Mouse (Mus musculus) liver, adult 2 months (tissue): ENCODE measurements around the gene Npff. TPM values are rescaled to one million over a fixed set of nuclear protein-coding genes. Genes with fewer than 3 reads are reported as not detected.

ENCODE experiments used
- DNase-seq: peaks from one replicate; pipeline ENCODE4 v3.0.0-alpha.2; 2011; ENCODE audit warnings: low read depth, low spot score; ENCODE audit errors: extremely low read depth
- H3K27ac ChIP-seq: fragments of 200-500 bp; replicated peaks from 2 replicates; pipeline ENCODE4 v1.5.1; 2012; ENCODE audit warnings: low read depth, mild to moderate bottlenecking, control low read depth, inconsistent platforms, low read length; ENCODE audit not compliant: insufficient read depth
- H3K27me3 ChIP-seq: fragments of 200-500 bp; 2 replicates; pipeline ENCODE4 v1.6.1; 2012; ENCODE audit warnings: mild to moderate bottlenecking, moderate library complexity, low read length, inconsistent platforms; ENCODE audit not compliant: control insufficient read depth, insufficient read depth
- H3K36me3 ChIP-seq: fragments of 200-500 bp; 2 replicates; pipeline ENCODE4 v1.6.1; 2012; ENCODE audit warnings: low read length, inconsistent platforms; ENCODE audit not compliant: control insufficient read depth, insufficient read depth
- H3K4me1 ChIP-seq: fragments of 200-500 bp; 2 replicates; pipeline ENCODE4 v1.6.1; 2011; ENCODE audit warnings: low read length; ENCODE audit not compliant: control insufficient read depth, insufficient read depth
- H3K4me3 ChIP-seq: fragments of 200-500 bp; 2 replicates; pipeline ENCODE4 v1.5.1; 2011; ENCODE audit warnings: low read depth, mild to moderate bottlenecking, control low read depth, low read length, moderate library complexity; ENCODE audit not compliant: insufficient read depth
- H3K79me2 ChIP-seq: fragments of 200-500 bp; 2 replicates; pipeline ENCODE4 v1.6.1; 2012; ENCODE audit warnings: inconsistent platforms, mild to moderate bottlenecking, low read length, moderate library complexity; ENCODE audit not compliant: control insufficient read depth, insufficient read depth
- H3K9ac ChIP-seq: fragments of 200-500 bp; 2 replicates; pipeline ENCODE4 v1.6.1; 2012; ENCODE audit warnings: low read depth, mild to moderate bottlenecking, control low read depth, inconsistent platforms, low read length
- CTCF ChIP-seq: fragments of 200-500 bp; IDR thresholded peaks from 2 replicates; pipeline ENCODE4 v1.5.1; 2011; ENCODE audit warnings: low read depth, low read length, control low read depth
- POLR2A ChIP-seq: fragments of 200-500 bp; IDR thresholded peaks from 2 replicates; pipeline ENCODE4 v1.6.1; 2011; ENCODE audit warnings: low read length, control low read depth; ENCODE audit not compliant: insufficient read depth; ENCODE audit errors: extremely low read depth
- WGBS: fragments of 180-500 bp; shearing (Covaris S2); methylation state at CpG from one replicate; pipeline ENCODE4 v1.1.7; 2018; 5-methylcytosine and 5-hydroxymethylcytosine counted together
- polyA plus RNA-seq: library from polyadenylated mRNA; depleted of rRNA; stranded (reverse); fragments of >200 nt; gene quantifications from 2 replicates; pipeline ENCODE4 v1.2.3, GENCODE M21; 2012
- total RNA-seq: library from RNA; depleted of rRNA; stranded (reverse); fragments of >200 nt; gene quantifications from 2 replicates; pipeline ENCODE4 v1.2.3, GENCODE M21; 2014

The Npff gene
- total and polyA plus RNA-seq, 2 experiments: 0.65 to 3.5 TPM

DNA sequence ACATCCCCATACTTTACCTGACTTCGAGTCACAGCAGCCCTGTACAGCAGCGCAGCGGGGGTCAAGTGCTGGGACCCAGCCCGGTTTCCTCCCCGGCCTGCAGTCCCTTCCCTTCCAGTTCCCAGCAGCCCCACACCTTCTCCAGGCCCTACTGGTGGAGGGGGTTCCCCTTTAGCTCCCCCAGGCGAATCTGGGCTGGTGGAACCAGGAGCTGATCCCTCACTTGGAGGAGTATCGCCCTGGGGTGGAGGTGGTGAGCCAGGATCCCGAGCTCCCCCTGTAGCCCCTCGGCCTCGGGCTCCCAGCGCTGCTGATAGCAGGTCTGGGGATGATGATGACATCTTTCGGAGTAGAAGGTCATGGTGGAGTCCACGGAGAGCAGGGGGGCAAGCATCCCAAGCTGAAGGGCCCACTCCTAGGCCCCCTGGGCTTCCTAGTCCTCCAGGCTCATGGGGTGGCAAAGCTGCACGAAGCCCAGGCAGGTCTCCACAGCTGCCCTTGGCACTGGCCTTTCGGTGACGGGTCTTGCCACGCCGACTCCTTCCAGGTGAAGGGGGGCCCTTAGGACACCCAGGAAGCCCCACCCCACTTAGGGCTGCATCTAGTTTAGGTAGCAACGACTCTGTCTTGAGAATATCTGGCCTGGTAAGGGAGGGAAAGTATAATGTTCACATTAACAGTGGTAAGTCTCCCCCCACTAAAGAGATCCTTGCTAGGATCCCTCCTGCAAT is 23.5 kb downstream of the Npff start:
- H3K27ac ChIP-seq: no peak overlapping the region
- no peak overlapping the region for H3K4me3 ChIP-seq
- no peaks in the 10 kb centered on the region for H3K27me3 ChIP-seq
- DNase-seq: no peak
- peaks cover 45% of the 10 kb centered on the region for H3K36me3 ChIP-seq
- H3K9ac ChIP-seq: no peak overlapping the region
- TF ChIP-seq CTCF: no peak
- no peak for TF ChIP-seq POLR2A
- H3K4me1 ChIP-seq: no peaks in the 10 kb centered on the region
- WGBS: 88% methylated on average over 19 of the region's 19 CpGs
- no peaks in the 10 kb centered on the region for H3K79me2 ChIP-seq

DNA sequence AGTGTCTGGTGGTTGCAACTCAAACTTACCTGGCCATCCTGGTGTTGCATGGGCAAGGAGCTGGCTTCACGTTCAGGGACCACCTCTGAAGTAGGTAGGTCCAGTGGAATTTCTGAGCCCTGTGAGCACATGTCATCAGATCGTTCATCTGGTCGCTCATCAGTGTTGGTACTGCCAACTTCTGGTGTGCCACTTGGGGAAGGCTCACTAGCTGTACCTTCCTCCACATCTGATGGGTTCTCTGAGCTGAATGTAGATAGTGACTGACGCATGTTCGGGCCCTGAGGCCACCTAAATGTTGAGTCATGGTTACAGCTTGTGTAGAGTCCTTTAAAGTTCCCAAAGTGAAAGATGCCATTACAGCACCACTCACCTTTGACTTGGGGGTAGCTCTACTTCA is 24.3 kb downstream of the Npff start:
- Histone ChIP-seq H3K4me3 (no peak overlapping the region), H3K4me1 (no peaks in the 10 kb centered on the region), H3K27me3 (no peaks in the 10 kb centered on the region), H3K9ac (no peak overlapping the region), H3K27ac (no peak overlapping the region), H3K79me2 (no peaks in the 10 kb centered on the region; the same call in 1 of the 2 replicates), H3K36me3 (peaks cover 48% of the 10 kb centered on the region)
- TF ChIP-seq CTCF (no peak), POLR2A (no peak)
- no peak for DNase-seq
- WGBS: 88% methylated on average over 5 of the region's 5 CpGs

DNA sequence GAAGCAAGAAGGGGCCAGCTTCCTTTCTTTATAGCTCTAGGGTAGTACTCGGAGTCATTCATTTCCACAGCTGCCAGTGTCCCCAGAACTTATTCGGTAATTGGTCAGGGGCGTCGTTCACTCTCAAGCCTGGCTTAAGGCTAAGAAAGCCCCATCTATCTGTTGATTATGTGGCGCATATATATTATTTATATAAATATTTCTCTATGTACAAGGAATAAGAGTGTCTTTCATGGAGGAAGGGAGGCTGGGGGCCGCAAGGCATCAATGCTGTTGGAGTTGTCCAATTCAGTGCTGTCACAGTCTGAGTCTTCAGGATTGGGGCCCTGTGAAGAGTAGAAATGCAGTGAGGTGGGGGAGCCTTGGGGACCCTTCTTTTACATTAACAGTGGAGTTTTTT is 24.9 kb downstream of the Npff start:
- H3K9ac ChIP-seq: no peak overlapping the region
- peaks cover 53% of the 10 kb centered on the region for H3K36me3 ChIP-seq
- H3K4me3 ChIP-seq: no peak overlapping the region
- no peak overlapping the region for H3K27ac ChIP-seq
- DNase-seq: no peak
- TF ChIP-seq CTCF: no peak
- no peak for TF ChIP-seq POLR2A
- WGBS: 93% methylated on average over 6 of the region's 6 CpGs
- no peaks in the 10 kb centered on the region; the same call in 1 of the 2 replicates for H3K79me2 ChIP-seq
- H3K4me1 ChIP-seq: no peaks in the 10 kb centered on the region
- H3K27me3 ChIP-seq: no peaks in the 10 kb centered on the region

DNA sequence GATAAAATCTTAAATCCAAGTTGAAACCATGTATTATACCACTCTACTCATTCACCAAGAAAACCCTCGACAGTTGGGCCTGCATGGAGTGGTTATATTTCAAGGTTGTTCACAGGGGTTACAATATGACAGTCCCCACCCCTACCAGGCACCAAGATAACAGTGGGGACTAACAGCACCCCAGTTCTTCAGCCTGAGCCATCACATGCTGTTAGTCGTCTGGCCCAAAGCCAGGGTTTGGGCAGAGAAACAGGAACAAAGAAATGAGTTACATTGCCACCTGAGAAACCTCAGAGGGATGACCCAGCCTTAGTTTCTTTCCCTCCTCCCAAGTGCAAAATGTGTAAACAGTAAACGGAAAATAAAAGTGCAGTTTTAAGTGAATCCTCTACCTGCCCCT is 25.4 kb downstream of the Npff start:
- no peak for TF ChIP-seq CTCF
- TF ChIP-seq POLR2A: no peak
- DNase-seq: no peak
- Histone ChIP-seq H3K27me3 (no peaks in the 10 kb centered on the region), H3K79me2 (no peaks in the 10 kb centered on the region; the same call in 1 of the 2 replicates), H3K27ac (no peak overlapping the region), H3K36me3 (peaks cover 56% of the 10 kb centered on the region), H3K4me1 (no peaks in the 10 kb centered on the region), H3K4me3 (no peak overlapping the region), H3K9ac (no peak overlapping the region)
- WGBS: 80% methylated on average over 3 of the region's 3 CpGs

DNA sequence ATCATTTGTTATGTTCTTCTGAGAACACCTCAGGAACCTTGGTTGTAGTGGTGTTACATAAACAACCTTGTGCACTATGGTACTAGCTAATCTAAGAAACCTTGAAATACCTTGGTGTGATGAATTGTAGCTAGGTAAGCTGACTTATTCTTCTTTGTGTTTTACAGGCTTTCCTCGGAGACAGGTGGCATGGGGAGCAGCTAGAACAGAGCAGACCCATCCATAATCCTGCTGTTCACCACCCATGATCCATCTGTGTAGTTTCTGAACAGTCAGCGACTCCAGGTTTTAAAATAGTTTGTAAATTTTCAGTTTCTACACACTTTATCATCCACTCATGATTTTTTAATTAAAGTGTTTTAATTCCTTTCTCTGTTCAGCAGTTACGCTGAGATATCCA is 26.4 kb downstream of the Npff start:
- 92% methylated on average over 3 of the region's 3 CpGs for WGBS
- H3K4me3 ChIP-seq: no peak overlapping the region
- H3K9ac ChIP-seq: no peak overlapping the region
- no peak overlapping the region for H3K27ac ChIP-seq
- H3K27me3 ChIP-seq: no peaks in the 10 kb centered on the region
- no peak for TF ChIP-seq CTCF
- no peak for TF ChIP-seq POLR2A
- peaks cover 65% of the 10 kb centered on the region for H3K36me3 ChIP-seq
- H3K79me2 ChIP-seq: peaks cover 4% of the 10 kb centered on the region; the same call in 1 of the 2 replicates
- DNase-seq: no peak
- no peaks in the 10 kb centered on the region for H3K4me1 ChIP-seq

DNA sequence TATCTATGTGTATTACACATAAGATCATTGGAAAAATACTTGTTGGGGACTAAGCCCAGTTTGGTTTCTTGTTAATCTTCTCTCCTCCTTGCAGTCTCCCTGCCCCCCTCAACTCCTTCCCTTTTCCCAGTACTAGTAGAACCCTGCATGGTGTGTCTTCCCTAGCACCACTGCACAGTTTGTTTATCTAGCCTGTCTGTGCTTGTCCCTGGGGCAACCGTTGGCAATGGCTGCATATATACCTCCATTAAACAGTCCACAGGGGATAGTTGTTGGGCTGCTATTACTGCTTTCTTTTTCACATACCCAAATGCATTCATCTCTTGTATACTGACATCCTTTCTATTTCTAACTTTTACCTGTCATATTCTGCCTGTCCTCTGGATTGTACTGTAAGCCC is 37.1 kb downstream of the Npff start:
- Histone ChIP-seq H3K36me3 (peaks cover 71% of the 10 kb centered on the region), H3K9ac (no peak overlapping the region), H3K27ac (no peak overlapping the region), H3K79me2 (no peaks in the 10 kb centered on the region; the same call in 1 of the 2 replicates), H3K27me3 (no peaks in the 10 kb centered on the region), H3K4me3 (no peak overlapping the region), H3K4me1 (no peaks in the 10 kb centered on the region)
- DNase-seq: no peak
- TF ChIP-seq POLR2A (no peak), CTCF (no peak)
- WGBS: 59% methylated on average over 1 of the region's 1 CpGs
